Mouse (Mus musculus) MEL-GATA-1-ER (cell line): ENCODE measurements at regions not wholly inside any gene's neighbourhood (a gene's known extent, or its start where the extent isn't known, plus 50 kb on each side); places are given as distances from the start of the nearest gene placed in this dataset.

Source experiments
- DNase-seq: peaks from one replicate; pipeline ENCODE4 v3.0.0-alpha.2; 2012; ENCODE audit warnings: low read depth; ENCODE audit errors: extremely low read depth

DNA sequence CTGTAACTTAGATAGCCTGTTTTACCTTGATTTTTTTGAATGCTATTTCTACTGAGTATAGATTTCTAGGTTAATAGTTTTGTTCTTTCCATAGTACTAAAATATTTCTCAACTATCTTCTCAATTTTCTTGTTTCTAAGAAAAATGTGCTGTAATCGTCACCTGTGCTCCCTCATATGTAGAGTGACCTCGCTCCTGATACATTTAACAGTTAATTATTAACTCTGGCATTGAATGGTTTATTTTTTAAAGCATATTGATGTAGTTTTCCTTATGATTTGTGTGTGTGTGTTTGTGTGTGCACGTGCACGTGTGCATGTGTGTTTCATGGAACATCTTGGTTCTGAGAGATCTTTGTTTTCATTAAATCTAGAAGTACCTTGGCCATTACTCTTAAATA is 158.7 kb upstream of the Gm15217 start:
- DNase-seq, result no peak

DNA sequence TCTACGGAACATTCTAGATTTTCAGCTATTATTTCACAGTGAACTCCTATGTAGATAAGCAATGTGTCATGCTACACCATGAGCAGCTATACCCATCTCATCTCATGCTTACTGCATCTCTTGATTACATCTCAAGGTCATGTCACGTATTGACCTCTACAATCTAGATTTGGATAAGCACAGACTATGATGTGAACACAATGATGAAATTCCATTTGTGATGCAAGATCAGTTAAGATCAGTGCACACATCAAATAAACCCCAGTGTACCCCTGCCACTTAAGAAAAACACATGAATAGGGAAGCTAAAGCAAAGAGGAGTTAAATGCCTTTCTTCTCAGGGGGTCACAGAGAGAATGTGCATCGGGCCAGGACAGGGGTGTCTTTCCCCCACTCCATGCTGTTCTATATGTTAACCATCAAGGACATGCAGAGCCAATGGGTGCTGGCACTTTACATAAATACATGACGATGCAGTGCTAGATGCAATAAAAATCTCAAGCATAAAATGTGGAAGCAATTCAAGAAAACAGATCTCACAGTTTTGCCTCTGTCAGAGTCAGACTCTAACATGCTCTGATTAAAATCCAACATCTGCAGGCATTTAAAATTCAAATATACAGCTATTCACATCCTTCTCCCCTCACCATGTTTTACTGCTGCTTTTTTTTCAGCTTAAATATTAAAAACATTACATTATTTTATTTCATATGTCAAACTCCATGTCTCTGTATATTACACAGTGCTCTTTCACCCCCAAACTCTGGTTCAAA is 157.1 kb upstream of the Gm15217 start:
- DNase-seq, result no peak

DNA sequence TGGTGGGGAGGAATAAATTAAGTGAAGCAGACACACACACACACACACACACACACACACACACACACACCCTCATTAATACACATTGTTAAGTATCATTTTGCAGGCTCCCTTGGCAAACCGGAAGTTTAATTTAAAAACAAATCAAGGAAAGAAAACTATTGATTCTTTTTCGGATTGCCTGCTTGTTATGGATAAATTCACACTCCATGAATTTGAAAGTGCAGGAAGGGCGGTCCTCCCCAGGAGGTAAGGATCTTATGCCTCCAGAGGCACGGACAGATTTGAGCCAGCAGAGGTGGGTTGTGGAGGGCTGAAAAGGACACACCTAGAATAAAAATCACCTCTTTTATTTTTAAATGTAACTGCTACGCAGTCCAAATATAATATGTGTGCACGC is 156.2 kb upstream of the Gm15217 start:
- DNase-seq, result no peak

DNA sequence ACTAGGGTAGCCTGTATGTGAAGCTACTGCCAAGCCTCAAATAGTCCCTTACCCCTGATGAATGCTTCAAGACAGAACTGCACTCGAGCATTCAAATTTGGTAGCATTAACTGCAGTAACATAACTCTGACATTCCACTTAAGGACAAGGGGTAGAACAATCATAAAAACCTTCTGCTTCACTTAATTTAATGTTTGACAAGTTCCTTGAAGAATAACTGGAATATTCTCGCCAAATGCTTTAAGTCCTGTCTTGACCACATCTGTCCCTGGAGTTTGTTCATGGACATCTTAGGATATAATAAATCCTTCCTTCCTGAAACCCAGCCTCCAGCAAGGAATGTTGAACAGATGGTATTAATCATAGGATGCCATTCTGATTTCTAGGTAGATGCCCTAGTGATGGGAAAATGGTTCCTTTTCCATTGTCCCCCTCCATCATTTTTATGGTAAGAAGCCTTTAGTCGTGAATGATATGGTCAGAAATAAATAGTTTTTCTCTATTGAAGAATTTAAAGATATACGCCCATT is 154.7 kb upstream of the Gm15217 start:
- no peak for DNase-seq

DNA sequence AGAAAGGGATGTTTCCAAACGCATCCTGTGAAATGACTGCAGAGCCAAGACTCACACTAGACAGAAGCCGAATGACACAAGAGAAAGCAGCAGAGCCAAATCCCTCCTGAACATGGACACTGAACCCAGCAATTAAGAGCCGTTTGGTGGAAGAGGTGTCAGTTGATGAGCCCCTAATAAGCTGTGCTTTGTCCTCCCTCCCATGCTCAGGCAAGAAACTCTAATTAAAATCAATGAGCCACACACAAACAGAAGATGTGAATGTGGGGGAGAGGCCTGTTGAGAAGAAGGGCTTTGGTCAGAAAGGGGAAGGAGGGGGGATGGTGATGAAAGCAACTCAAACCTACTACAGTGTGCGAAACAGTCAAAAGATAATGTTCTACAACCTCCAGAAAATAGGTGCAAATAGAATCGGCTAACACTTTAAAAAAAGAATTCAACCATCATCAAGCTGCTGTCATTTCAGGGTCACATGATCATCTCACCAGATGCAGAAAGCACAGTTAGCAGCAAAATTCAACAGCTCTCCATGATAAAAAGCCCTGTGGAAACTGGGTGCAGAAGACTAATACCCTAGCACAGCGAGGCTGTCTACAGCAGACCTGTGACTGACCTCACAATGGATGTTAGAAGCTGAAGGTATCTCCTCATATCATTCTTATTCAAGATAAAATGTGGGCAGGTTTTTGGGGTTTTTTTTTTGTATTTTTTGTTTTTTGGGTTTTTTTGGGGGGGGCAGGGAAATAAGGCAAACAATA is 153.2 kb upstream of the Gm15217 start:
- no peak for DNase-seq

DNA sequence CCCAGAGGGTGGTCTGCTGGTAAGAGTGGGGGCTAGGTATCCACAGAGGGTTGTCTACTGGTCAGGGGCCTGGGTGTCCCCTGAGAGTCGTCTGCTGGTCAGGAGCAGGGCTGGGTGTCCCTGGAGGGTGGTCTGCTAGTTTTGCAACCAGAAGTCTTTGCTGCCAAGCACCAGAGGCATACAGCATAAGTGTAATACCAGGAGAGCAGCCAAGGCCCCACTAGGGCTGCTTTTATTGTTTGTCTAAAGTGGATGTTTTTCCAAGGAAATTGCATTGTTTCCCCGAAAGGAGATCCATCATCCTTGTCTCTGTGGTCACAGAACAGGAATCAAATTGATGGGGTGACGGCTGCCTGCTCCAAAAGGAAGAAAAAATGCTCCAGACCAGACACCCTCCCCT is 145.2 kb upstream of the Gm15217 start:
- no peak for DNase-seq

DNA sequence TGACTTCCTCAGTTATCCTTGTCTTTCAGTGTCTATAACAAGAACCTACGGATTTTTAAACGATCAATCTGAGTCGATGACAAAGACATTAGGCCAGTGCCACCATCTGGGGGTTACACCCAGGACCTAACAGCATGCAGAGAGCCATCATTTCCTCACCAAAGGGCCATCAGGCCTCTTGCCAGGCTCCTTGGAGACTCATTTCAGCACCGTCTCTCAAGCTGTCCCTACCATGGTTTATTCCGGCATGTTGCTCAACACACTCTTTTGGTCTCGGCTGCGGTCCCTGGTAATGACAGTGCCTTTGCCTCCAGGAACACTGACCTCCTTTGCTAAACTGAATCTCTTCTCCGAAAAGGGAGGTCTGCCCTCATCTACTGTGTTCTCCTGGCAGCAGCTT is 144.4 kb upstream of the Gm15217 start:
- DNase-seq, result no peak

DNA sequence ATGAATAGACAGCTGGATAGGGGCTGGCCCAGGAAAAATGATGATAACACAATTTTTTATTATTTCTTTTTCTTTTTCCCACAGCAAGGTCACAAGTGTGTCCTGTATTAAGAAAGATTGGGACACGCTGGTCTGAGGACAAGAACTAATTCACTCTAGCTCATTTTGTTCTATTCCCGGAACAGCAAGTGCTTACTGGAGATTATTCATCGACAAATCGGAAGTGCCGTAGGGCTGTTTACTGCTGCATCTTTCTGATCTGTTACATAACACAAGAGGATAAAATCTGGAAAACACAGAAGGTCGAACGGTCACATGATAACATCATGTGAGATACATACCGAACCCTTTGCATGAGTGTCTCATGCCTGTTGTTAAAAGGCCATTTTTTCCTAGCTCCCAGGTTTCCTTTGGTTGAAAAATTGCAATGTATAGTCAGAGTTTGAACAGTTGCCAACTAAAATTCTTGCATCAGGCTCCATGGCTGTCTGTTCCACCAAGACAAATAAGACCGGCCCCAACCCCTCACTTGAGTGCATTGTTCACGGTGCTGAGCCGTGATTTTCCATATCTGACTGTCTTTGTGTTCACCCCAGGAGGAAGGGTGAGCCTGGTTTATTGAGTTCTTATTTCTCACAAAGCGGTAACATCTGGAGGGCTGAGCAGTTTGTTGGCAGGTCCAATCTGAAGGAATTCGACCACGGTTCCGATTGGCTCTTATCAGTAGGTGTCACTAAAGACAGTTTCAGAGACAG is 139.0 kb upstream of the Gm15217 start:
- no peak for DNase-seq

DNA sequence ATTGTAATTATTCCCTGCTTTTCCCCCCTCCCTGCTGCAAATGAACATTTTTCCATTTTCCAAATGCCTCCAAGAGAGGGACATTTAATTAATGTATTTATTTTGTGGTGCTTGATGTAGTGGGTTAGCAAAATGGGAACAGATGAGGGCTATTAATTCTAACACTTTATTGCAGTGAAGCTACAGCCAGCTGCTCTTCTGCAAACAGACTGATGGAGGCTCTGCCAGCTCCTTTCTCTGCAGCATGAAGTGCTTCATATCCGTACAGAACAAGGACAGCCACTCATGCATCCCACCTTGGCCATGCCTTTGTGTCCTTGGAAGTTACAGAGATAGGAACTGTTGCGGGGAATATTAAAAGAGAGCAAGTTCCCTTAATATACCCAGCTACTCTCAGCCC is 138.3 kb upstream of the Gm15217 start:
- no peak for DNase-seq

DNA sequence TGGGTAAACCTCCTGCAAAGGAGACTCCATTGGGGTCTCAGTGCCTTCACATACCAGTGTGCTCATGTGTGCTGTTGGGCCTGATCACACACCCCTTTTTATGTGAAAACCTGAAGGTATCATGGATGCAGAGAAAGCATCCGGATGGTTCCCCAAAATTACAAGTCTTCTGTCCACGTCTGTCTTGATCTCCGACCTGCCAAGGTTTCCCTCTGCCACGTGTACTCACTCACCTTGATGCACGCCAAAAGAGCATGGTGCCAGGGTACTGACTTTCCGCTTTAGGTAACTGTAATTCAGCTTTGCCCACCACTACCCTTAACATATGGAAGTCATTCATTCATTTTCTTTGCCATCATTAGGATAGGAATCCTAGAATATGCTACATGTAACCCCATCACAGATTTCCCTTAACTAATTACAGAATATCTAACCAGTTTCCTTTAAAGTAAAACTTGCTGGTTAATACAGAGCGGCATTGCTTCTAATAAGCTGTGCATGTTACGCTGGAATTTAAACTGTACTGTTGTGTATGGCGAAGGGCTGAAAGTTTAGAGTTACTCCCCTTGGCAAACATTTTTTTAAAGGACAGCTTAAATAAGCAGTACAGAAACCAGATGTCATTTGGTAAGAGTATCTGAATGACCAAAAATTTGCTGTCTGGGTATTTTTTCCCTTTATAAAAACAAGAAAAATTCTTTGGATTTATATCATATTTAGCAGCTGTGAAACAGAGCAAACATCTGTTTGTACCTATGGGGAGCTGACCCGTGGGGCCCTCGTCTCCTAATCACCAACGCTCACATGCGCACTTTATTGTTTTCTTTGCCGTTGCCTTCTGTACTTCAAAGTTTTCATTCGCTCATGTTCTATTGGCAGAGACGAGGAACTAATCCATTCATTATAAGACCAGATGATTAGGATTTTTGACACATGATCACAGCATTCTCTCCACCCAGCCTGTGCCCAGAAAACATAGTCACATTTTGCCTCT is 131.4 kb upstream of the Gm15217 start:
- no peak for DNase-seq

DNA sequence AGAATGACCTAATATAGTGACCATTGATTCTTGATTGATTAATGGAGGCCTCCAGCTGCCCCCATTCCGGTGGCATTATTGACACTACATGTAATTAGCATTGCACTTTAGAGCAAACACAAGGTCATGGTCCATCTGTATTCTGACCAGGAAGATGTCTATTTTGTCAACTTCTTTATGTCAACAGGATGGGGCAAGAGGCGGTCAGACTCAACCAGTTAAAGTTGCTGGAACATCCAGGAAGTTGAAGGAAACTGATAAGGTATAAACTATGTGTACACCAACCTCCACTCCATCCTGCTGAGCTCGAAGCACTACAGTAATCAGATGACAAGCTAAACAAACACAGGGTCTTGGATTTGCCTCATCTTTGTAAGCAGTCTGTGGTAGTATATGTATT is 130.1 kb upstream of the Gm15217 start:
- DNase-seq, result no peak

DNA sequence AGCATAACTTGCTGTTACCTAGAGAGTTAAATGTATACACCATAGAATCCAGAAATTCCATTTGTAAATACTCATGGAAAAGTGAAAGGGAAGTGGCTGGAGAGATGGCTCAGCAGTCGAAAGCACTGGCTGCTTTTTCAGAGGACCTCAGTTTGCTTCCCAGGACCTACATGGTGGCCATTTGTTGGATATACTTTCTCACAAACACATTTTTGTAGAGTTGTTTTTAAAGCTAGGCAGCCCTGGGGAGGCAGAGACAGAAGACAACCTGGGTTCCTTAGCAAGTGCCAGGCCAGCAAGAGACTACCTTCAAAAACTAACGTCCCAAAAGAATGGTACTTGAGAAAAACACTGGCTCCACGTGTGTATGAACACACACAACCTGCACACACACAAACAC is 124.0 kb upstream of the Gm15217 start:
- DNase-seq, result no peak

DNA sequence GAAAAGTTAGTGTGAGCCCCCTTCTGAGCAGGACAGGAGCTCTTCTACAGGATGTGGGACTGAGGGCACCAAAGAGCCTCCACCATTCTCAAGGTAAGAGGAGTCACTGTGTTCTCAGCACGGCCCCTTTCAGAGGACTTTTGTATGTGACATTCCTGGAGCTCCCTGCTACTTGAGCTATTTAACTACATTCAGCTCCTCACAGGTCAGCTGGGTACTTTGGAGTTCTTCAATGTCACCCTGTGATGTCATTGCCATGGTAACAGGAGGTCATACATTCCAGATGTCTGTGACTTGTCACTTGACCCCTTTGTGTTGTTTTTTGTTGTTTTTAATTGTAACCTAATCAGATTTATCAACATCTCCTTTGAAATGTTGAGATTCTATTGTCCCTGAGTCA is 122.9 kb upstream of the Gm15217 start:
- no peak for DNase-seq

DNA sequence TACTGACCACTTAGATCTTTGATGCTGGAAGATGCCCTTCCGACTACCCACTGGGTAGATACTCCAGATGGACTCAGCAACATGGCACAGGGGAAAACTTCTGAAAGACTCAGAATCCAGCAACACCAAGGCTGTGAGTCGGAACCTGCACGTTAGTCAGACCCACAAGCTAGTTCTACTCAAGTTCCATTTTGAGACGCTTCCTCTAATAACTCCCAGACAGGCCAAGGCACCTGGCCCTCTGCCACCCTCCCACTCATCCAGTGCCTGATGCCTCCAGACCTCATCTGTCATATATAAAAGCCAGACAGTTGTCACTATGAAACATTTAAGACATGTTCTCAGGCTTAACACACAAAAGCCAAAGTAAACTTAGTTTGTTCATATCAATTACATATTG is 121.9 kb upstream of the Gm15217 start:
- no peak for DNase-seq

DNA sequence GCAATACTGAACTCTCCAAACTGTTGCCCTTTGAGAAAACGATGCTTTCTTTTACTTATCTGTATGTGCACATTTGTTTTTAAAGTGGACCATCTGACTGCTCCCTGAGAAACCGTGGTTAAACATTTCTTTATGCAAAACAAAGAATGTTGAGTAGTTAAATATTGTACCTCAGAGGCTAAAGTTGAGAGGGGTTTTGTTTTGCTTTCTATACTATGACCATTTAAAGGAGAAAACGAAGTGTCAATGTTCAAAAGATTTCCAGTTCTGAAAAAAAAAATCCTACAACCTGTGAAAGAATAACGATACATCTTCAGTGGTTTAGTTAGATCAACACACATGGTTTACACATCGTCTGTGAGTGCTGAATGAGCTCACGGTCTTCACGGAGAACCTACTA is 120.7 kb upstream of the Gm15217 start:
- DNase-seq, result no peak

DNA sequence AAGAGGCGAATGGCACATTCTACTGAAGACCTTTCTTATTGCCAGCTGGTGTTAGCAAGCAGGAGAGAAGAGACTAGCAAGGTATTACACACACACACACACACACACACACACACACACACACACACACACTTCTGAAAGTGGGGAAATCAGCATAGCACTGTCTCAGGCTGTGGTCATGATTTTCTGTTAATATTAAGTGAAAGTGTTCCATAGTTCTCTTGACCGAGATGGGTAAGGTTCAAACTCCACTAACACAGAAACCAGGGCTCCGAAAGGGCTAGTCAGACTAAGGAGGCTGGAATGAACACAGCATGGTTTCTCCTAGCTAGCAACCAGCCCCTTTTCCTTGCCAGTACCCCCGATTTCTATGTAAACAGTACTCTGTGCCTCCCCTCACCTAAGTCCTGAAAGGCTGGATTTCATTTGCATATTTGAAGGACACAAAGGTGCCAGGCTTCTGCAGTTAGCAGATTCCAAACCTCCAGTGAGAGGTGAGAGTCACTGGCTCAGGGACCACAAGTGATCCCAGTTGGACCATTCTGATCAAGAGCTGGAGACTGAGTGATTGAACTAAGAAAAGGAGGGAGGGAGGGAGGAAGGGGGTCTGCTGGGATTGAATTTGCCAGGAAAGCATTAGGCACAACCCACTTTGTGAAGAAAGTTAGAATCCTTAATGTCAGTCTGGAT is 118.8 kb upstream of the Gm15217 start:
- no peak for DNase-seq

DNA sequence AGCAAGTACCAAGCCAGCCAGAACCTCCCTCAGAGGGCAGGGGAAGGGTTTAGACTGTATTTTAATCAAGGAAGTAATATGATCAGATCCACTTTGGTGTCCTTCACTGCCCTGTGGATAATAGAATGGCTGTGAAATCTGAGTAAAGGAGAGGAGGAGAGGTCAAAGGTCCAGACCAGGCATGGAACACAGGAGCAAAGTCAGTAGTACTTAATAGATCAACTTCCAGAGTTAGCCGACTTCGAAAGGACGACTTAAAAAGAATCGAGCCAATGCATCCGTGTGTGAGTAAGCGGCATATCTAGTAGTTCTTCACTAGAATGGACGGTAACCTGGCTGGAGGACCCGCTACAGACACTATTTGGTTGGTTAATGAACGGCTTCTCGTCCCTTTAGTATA is 103.8 kb upstream of the Gm15217 start:
- DNase-seq, result no peak

DNA sequence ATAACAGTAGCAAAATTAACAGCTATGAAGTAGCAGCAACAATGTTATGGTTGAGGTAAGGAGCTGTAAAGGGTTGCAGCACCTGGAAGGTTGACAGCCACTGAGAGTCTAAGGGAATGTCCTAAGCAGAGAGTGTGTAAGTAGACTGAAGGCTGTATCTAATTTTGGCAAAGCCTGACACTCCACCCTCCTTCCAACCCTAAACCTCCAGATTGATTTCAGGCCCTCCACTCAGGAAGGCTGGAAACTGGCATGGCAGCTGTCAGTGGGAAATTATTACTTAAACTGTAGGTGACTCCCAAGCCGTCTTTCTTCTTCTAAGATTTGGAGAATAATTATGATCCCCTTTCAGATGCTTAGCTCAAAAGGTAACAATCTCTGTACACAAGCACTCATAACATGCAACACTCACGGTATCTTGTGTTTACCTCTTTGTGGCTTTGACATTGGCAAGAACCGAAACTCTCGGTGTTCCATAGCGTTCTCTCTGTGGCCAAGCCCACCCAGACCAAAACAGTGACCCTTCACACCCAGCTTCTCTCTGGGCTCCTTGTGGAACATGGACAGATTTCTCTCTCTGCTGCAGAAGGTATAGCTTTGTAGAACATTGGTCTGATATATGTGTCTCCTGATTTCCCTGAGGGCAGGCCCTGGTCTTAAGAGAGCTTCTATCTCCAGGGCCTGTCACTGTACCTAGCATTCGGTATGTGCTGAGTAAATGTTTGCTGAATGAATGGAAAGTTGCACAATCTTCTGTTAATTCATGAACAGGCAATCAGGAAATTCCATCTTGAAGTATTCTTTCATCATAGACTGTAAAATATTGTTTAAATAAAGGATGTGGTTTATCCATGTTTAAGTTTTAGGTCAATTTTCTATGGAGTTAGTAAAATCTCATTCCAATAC is 102.0 kb upstream of the Gm15217 start:
- DNase-seq, result no peak
